Mouse (Mus musculus) lung, postnatal 0 days (tissue): ENCODE data around the gene Cdc42bpg.

ENCODE experiments used
- CTCF ChIP-seq: IDR thresholded peaks from 2 replicates; pipeline ENCODE4 v1.5.1; 2016; ENCODE audit warnings: antibody characterized with exemption, mild to moderate bottlenecking
- EP300 ChIP-seq: IDR thresholded peaks from 2 replicates; pipeline ENCODE4 v1.6.1; 2016; ENCODE audit warnings: antibody characterized with exemption, mild to moderate bottlenecking, control low read depth

- TF ChIP-seq CTCF: no peak
- TF ChIP-seq EP300: no peak
Measured at GRCm38 (mm10) chr19:6272738-6273137, 33.5 kb upstream of the Cdc42bpg start.
